Mouse (Mus musculus): ENCODE results near the gene S1pr5. TPM values are rescaled to one million over a fixed set of nuclear protein-coding genes. Genes with fewer than 3 reads are reported as not detected.

The S1pr5 gene
- polyA plus RNA-seq, 1 experiment from 2014 or later: 0.48 TPM

Other genes starting within 250 kb of the S1pr5 start
- gene Mrpl4, start 245.7 kb downstream of the S1pr5 start, polyA plus RNA-seq (2014; fragmentation: Nextera tagmentation; extraction: Ambion mirVana): 136 and 150 TPM in 2 replicates
- 10.6 and 12.5 TPM in 2 replicates for gene Icam1, start 232.5 kb downstream of the S1pr5 start, polyA plus RNA-seq (2014; fragmentation: Nextera tagmentation; extraction: Ambion mirVana)
- 0.84 and 1.0 TPM in 2 replicates for gene Icam4, start 219.1 kb downstream of the S1pr5 start, polyA plus RNA-seq (2014; fragmentation: Nextera tagmentation; extraction: Ambion mirVana)
- 0.18 TPM in 1 of 2 replicates, not detected in the other for gene Icam5, start 216.4 kb downstream of the S1pr5 start, polyA plus RNA-seq (2014; fragmentation: Nextera tagmentation; extraction: Ambion mirVana)
- 1.8 TPM in 1 of 2 replicates, not detected in the other for gene Zglp1, start 181.3 kb downstream of the S1pr5 start, polyA plus RNA-seq (2014; fragmentation: Nextera tagmentation; extraction: Ambion mirVana)
- gene Gm49373, start 175.3 kb downstream of the S1pr5 start, polyA plus RNA-seq (2014; fragmentation: Nextera tagmentation; extraction: Ambion mirVana): 0.30 and 0.43 TPM in 2 replicates
- gene Fdx1l, start 174.8 kb downstream of the S1pr5 start, polyA plus RNA-seq (2014; fragmentation: Nextera tagmentation; extraction: Ambion mirVana): 56.0 and 56.4 TPM in 2 replicates
- 2.0 and 2.3 TPM in 2 replicates for gene Gm38431, start 156.4 kb downstream of the S1pr5 start, polyA plus RNA-seq (2014; fragmentation: Nextera tagmentation; extraction: Ambion mirVana)
- gene Raver1, start 156.4 kb downstream of the S1pr5 start, polyA plus RNA-seq (2014; fragmentation: Nextera tagmentation; extraction: Ambion mirVana): 68.7 and 74.2 TPM in 2 replicates
- 10.2 and 10.9 TPM in 2 replicates for gene Tyk2, start 117.2 kb downstream of the S1pr5 start, polyA plus RNA-seq (2014; fragmentation: Nextera tagmentation; extraction: Ambion mirVana)
- gene Cdc37, start 98.5 kb downstream of the S1pr5 start, polyA plus RNA-seq (2014; fragmentation: Nextera tagmentation; extraction: Ambion mirVana): 283 and 302 TPM in 2 replicates
- 5.4 TPM in 2 replicates for gene Pde4a, start 82.7 kb downstream of the S1pr5 start, polyA plus RNA-seq (2014; fragmentation: Nextera tagmentation; extraction: Ambion mirVana)
- gene Keap1, start 9.1 kb downstream of the S1pr5 start, polyA plus RNA-seq (2014; fragmentation: Nextera tagmentation; extraction: Ambion mirVana): 34.5 and 40.3 TPM in 2 replicates
- 38.8 and 43.5 TPM in 2 replicates for gene Atg4d, start 16.9 kb upstream of the S1pr5 start, polyA plus RNA-seq (2014; fragmentation: Nextera tagmentation; extraction: Ambion mirVana)
- gene Kri1, start 39.5 kb upstream of the S1pr5 start, polyA plus RNA-seq (2014; fragmentation: Nextera tagmentation; extraction: Ambion mirVana): 14.1 and 14.7 TPM in 2 replicates
- gene Cdkn2d, start 43.0 kb upstream of the S1pr5 start, polyA plus RNA-seq (2014; fragmentation: Nextera tagmentation; extraction: Ambion mirVana): 47.4 and 48.5 TPM in 2 replicates
- 54.4 and 55.8 TPM in 2 replicates for gene Ap1m2, start 63.9 kb upstream of the S1pr5 start, polyA plus RNA-seq (2014; fragmentation: Nextera tagmentation; extraction: Ambion mirVana)
- 122 and 125 TPM in 2 replicates for gene Slc44a2, start 72.3 kb upstream of the S1pr5 start, polyA plus RNA-seq (2014; fragmentation: Nextera tagmentation; extraction: Ambion mirVana)
- 184 and 193 TPM in 2 replicates for gene Ilf3, start 119.4 kb upstream of the S1pr5 start, polyA plus RNA-seq (2014; fragmentation: Nextera tagmentation; extraction: Ambion mirVana)
- 54.2 and 65.4 TPM in 2 replicates for gene Qtrt1, start 163.4 kb upstream of the S1pr5 start, polyA plus RNA-seq (2014; fragmentation: Nextera tagmentation; extraction: Ambion mirVana)
- gene Dnm2, start 176.5 kb upstream of the S1pr5 start, polyA plus RNA-seq (2014; fragmentation: Nextera tagmentation; extraction: Ambion mirVana): 61.6 and 62.4 TPM in 2 replicates